In genomic region chr13:74854338-74855047, GRCm38 (mm10) we compare ENCODE assay signal across 8 mouse cellular contexts. TPM values are rescaled to one million over a fixed set of nuclear protein-coding genes. Genes with fewer than 3 reads are reported as not detected.
DNase-seq lines count a peak whose midpoint lies in the region; ATAC-seq and TF ChIP-seq lines count a peak whose summit lies in the region.

No protein-coding gene starts in this region.

- H3K4me3 ChIP-seq in left cerebral cortex, adult 2 months, result no peak overlapping the region

- DNase-seq in T-cell, adult 2 months (ENCODE audit: low spot score), result peak; percentile 75
- DNase-seq in cerebellum, postnatal 10 days, result peak; percentile 82 to 83
- DNase-seq in frontal cortex, postnatal 36 days (ENCODE audit: low spot score in 2 of 2), result peak; percentile 53 to 77
- DNase-seq in induced T-regulatory cell, adult 2 months (ENCODE audit: low read depth), result peak; percentile 87
- peak; percentile 65 to 66 for DNase-seq in left cerebral cortex, adult 2 months (ENCODE audit: extremely low spot score in 1 of 2, low spot score in 2 of 2)
- DNase-seq in right cerebral cortex, postnatal 10 days (ENCODE audit: low spot score in 2 of 2), result peak; percentile 74 to 78
- peak; percentile 52 for DNase-seq in urinary bladder, postnatal 25 days (ENCODE audit: low spot score)

- intact Hi-C loops in left cerebral cortex, adult 2 months (cut with DNase I), result loop anchor here (1.0 kb wide), 1 partner anchor 215 kb away; the partner anchor contains the start of gene Erap1

- no peak overlapping the region for H3K27ac ChIP-seq in left cerebral cortex, adult 2 months

- peak; percentile 99 for ATAC-seq in megakaryocyte-erythroid progenitor cell, adult 5-6 weeks (replicated peaks; ENCODE audit: low FRiP score, low TSS enrichment, poor library complexity, severe bottlenecking)

- peak; percentile 71 for TF ChIP-seq CTCF in left cerebral cortex, adult 2 months (IDR thresholded peaks at IDR 0.05)

RNA-seq across cellular contexts. Expression of gene Cast, which starts 45.9 kb away (rescaled TPM):
- total RNA-seq in left cerebral cortex, adult 2 months (2021), result 10 to 100 TPM; 10.3 to 11.5 TPM
- 47.0 and 92.0 TPM in 2 replicates for total RNA-seq in megakaryocyte-erythroid progenitor cell, adult 5-6 weeks (2014; fragmentation: Nextera tagmentation)
- 72.0 and 75.3 TPM in 2 replicates for total RNA-seq in megakaryocyte-erythroid progenitor cell, adult 5-6 weeks (2017)
